Mouse (Mus musculus) heart, postnatal 0 days (tissue): Measurements from ENCODE around the gene Dysf.

Experiments used
- CTCF ChIP-seq: IDR thresholded peaks from 2 replicates; pipeline ENCODE4 v1.5.1; 2016; ENCODE audit warnings: antibody characterized with exemption, control low read depth, low read depth
- EP300 ChIP-seq: IDR thresholded peaks from 2 replicates; pipeline ENCODE4 v1.6.1; 2016; ENCODE audit warnings: antibody characterized with exemption, low read depth

DNA sequence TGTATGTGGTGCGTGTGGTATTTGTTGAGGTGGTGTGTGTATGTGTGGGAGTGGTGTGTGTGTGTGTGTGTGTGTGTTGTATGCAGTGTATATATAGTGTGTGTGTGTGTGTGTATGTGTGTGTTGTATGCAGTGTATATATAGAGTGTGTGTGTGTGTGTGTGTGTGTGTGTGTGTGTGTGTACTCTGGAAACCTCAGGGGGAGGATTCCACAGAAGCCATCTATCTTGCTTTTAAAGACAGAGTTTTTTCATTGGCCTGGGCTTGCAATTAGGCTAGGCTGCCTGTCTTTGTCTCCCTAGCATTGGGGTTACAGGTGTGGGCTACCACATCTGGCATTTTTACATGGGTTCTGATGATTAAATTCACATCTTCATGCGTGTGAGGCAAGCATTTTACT lies 119.8 kb downstream of the Dysf start:
- no peak for TF ChIP-seq CTCF
- no peak for TF ChIP-seq EP300
